ENCODE assay signal across 21 mouse cellular contexts in genomic region chr4:21628367-21629274, GRCm38 (mm10). TPM values are rescaled to one million over a fixed set of nuclear protein-coding genes. Genes with fewer than 3 reads are reported as not detected.
A peak's percentile ranks its signal among the peaks of the same experiment; 100 is the strongest.
DNase-seq lines count a peak whose midpoint lies in the region; ATAC-seq and TF ChIP-seq lines count a peak whose summit lies in the region.
"Had no signal": no experiment of that assay in that cellular context is flagged by ENCODE, and none has a peak within 500 bp of the region (broad histone marks: within the 10 kb centered on the region; RNA-seq: fewer than 3 reads in every experiment).

No protein-coding gene starts in this region.

- no peak for DNase-seq in heart, adult 18-20 months
- DNase-seq in retina, embryonic 14.5 days (ENCODE audit: low spot score), result peak; percentile 14
- DNase-seq in retina, postnatal 1 day, result no peak
- DNase-seq in stomach, postnatal 0 days (ENCODE audit: low spot score), result no peak
- DNase-seq in urinary bladder, postnatal 10 days (ENCODE audit: low spot score), result no peak
- no peak for DNase-seq in right cerebral cortex, postnatal 36 days (ENCODE audit: low spot score in 2 of 2)
- DNase-seq: adrenal gland, postnatal 25 days; cerebellum, postnatal 36 days; heart, postnatal 14 days; kidney, adult 11 months; kidney, postnatal 36 days; thymus, postnatal 36 days had no signal

- no peak overlapping the region for H3K27ac ChIP-seq in heart, embryonic 11.5 days (ENCODE audit: low read depth, low read length)
- no peak overlapping the region for H3K27ac ChIP-seq in midbrain, embryonic 12.5 days (replicated peaks)
- H3K27ac ChIP-seq in stomach, postnatal 0 days (replicated peaks), result no peak overlapping the region

- H3K27me3 ChIP-seq in heart, embryonic 11.5 days (ENCODE audit: control insufficient read depth, insufficient read depth, low read length), result no peaks in the 10 kb centered on the region
- no peaks in the 10 kb centered on the region for H3K27me3 ChIP-seq in midbrain, embryonic 12.5 days
- H3K27me3 ChIP-seq in stomach, postnatal 0 days (ENCODE audit: control insufficient read depth, insufficient read depth, low read length), result no peaks in the 10 kb centered on the region

- no peak for TF ChIP-seq EP300 in stomach, postnatal 0 days (optimal IDR thresholded peaks at IDR 0.05)

- H3K4me3 ChIP-seq in heart, embryonic 11.5 days (ENCODE audit: low read depth, low read length), result no peak overlapping the region
- H3K4me3 ChIP-seq in midbrain, embryonic 12.5 days, result no peak overlapping the region
- no peak overlapping the region for H3K4me3 ChIP-seq in stomach, postnatal 0 days (ENCODE audit: low read depth, low read length)

- no peak overlapping the region for H3K4me2 ChIP-seq in heart, embryonic 11.5 days
- no peak overlapping the region for H3K4me2 ChIP-seq in midbrain, embryonic 12.5 days (replicated peaks)
- no peak overlapping the region for H3K4me2 ChIP-seq in stomach, postnatal 0 days (replicated peaks; ENCODE audit: low read depth)

- no peaks in the 10 kb centered on the region for H3K36me3 ChIP-seq in heart, embryonic 11.5 days (ENCODE audit: control insufficient read depth, insufficient read depth, low read length)
- no peaks in the 10 kb centered on the region for H3K36me3 ChIP-seq in midbrain, embryonic 12.5 days
- H3K36me3 ChIP-seq in stomach, postnatal 0 days (ENCODE audit: control insufficient read depth, insufficient read depth, low read length), result no peaks in the 10 kb centered on the region

- TF ChIP-seq CTCF in stomach, postnatal 0 days (IDR thresholded peaks at IDR 0.05; ENCODE audit: low read depth), result no peak

- H3K4me1 ChIP-seq in heart, embryonic 11.5 days (ENCODE audit: control insufficient read depth, insufficient read depth, low read length), result no peaks in the 10 kb centered on the region
- no peaks in the 10 kb centered on the region for H3K4me1 ChIP-seq in midbrain, embryonic 12.5 days
- H3K4me1 ChIP-seq in stomach, postnatal 0 days (replicated peaks; ENCODE audit: control insufficient read depth, insufficient read depth), result no peaks in the 10 kb centered on the region

- 51% methylated on average over 3 of the region's 3 CpGs for WGBS in heart, embryonic 11.5 days (ENCODE audit: insufficient replicate concordance)
- WGBS in midbrain, embryonic 12.5 days, result 58% methylated on average over 3 of the region's 3 CpGs
- 46% methylated on average over 3 of the region's 3 CpGs for WGBS in stomach, postnatal 0 days

- no peak overlapping the region for H3K9ac ChIP-seq in heart, embryonic 11.5 days (ENCODE audit: low read depth, low read length)
- H3K9ac ChIP-seq in midbrain, embryonic 12.5 days (replicated peaks), result no peak overlapping the region
- no peak overlapping the region for H3K9ac ChIP-seq in stomach, postnatal 0 days (ENCODE audit: low read length)

- peak; percentile 42 for ATAC-seq in heart, embryonic 11.5 days (replicated peaks; ENCODE audit: insufficient number of reproducible peaks, low FRiP score, low TSS enrichment)
- peak; percentile 70 for ATAC-seq in midbrain, embryonic 12.5 days (ENCODE audit: low FRiP score, low read depth)
- peak; percentile 21; the same call in 1 of the 2 replicates for ATAC-seq in stomach, postnatal 0 days (ENCODE audit: low FRiP score, low TSS enrichment)

- no peaks in the 10 kb centered on the region for H3K9me3 ChIP-seq in heart, embryonic 11.5 days (replicated peaks; ENCODE audit: control insufficient read depth, low read length)
- H3K9me3 ChIP-seq in midbrain, embryonic 12.5 days, result no peaks in the 10 kb centered on the region
- no peaks in the 10 kb centered on the region for H3K9me3 ChIP-seq in stomach, postnatal 0 days (ENCODE audit: control insufficient read depth, low read length)

RNA-seq across cellular contexts. Expression of gene Prdm13, which starts 57.1 kb away (rescaled TPM):
- polyA plus RNA-seq in heart, embryonic 11.5 days (2014; fragmentation: Nextera tagmentation; extraction: Ambion mirVana), result not detected in 2 replicates
- not detected for total RNA-seq in heart, adult 18-20 months (2021)
- polyA plus RNA-seq in midbrain, embryonic 12.5 days (2016; fragmentation: Nextera tagmentation; extraction: Ambion mirVana), result 0.17 and 1.4 TPM in 2 replicates
- not detected in 2 replicates for polyA plus RNA-seq in stomach, postnatal 0 days (2015; fragmentation: Nextera tagmentation; extraction: Ambion mirVana)
- total RNA-seq: adrenal gland, postnatal 25 days; gastrocnemius, postnatal 4 days; heart, postnatal 14 days; layer of hippocampus, postnatal 14 days; left cerebral cortex, postnatal 36 days; MEL had no signal
- polyA plus RNA-seq: embryonic facial prominence, embryonic 14.5 days; frontal cortex, adult 2 months; liver, embryonic 16.5 days had no signal
